Mouse (Mus musculus) heart, adult 2 months (tissue): ENCODE measurements around the gene Lmntd1.

Experiments used
- CTCF ChIP-seq: fragments of 200-600 bp; IDR thresholded peaks from 2 replicates; pipeline ENCODE4 v1.8.1; 2022; ENCODE audit warnings: antibody characterized with exemption, mild to moderate bottlenecking, moderate library complexity
- POLR2A ChIP-seq: fragments of 200-500 bp; IDR thresholded peaks from 2 replicates; pipeline ENCODE4 v1.6.1; 2011; ENCODE audit warnings: mild to moderate bottlenecking, low read depth, low read length, control low read depth; ENCODE audit not compliant: insufficient read depth

DNA sequence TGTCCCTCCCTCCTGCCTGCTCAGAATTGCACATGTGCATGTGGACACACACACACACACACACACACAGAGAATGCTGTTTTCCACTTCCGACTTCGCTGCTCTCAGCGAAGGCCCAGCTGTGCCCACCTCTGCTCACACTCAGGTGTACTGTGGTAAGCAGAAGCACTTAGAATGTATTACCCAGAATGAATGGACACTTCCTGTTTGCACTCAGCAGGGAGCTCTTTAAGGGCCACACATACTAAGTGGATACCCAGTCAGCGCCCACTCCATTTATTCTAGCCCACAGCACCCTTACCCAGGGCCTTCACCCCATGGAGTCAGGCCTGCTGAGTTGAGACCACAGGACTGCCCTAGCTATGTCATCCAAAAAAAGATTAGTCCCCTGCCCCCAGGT is 9.0 kb upstream of the Lmntd1 start:
- no peak for TF ChIP-seq CTCF
- no peak for TF ChIP-seq POLR2A
